Mouse (Mus musculus): ENCODE data around the gene Tsc22d1. TPM values are rescaled to one million over a fixed set of nuclear protein-coding genes. Genes with fewer than 3 reads are reported as not detected.

Tsc22d1 gene
- polyA plus RNA-seq, 1 experiment from 2014 or later: 821 TPM

DNA sequence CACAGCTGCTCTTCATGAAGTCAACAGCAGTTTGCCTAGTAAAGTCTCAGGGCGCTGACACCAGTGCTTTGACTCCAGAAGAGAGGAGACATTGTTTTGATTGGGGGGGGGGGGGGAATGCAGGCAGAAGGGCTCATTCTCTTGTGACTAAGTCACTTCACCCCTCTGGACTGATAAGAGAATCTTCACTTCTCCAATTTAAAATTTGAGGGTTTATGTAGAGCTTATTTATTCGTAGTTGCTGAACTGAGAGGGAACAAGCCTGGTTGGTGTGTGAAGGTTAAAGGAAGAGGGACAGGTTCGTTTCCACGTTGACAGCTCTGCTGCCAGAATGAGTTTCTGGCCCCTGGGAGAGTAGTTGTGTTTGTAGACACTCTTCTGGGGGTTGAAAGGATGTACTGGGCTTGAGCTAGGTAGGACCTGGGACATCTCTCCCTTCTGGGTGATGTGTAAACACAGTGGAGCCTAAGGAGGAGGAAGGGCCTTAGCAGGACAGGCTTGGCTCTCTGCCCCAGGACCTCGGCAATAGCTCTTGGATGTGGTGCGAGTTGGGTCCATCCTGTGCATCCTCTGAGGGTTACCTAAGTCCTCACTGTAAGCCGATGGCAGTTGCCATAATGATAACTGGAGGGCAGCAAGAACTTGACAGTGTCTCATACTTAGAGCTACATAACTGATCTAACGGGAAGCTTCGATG lies 93.2 kb downstream of the Tsc22d1 start:
- peak overlapping the region; percentile 100 for H3K27ac ChIP-seq (replicated peaks)
- H3K9ac ChIP-seq: no peak overlapping the region
- ATAC-seq (ENCODE audit: low read depth): no peak
- H3K4me3 ChIP-seq: peak overlapping the region; percentile 87
- peaks cover 32% of the 10 kb centered on the region for H3K36me3 ChIP-seq
- no peaks in the 10 kb centered on the region for H3K27me3 ChIP-seq
- H3K4me1 ChIP-seq (replicated peaks): peaks cover 30% of the 10 kb centered on the region
- 81% methylated on average over 9 of the region's 9 CpGs for WGBS
- H3K4me2 ChIP-seq: peak overlapping the region; percentile 98
- H3K9me3 ChIP-seq: no peaks in the 10 kb centered on the region

DNA sequence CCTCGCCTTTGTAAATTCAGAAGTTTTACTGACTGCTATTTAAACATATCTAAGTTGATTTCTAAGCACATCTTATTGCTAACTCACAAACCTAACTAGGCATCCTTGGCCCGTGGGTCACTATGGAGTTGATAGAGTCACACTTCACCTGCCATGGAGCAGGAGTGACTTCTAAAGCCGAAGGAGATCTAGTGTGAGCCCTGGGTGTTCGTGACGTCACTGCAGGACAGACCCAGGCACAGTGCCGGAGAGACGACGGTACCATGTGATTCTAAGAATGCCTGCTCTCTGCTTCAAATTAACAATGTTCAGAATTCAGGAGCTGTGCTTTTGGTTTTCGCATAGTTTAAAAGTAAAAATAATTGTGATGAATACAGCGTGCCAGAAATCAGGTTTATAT lies 93.9 kb downstream of the Tsc22d1 start:
- Histone ChIP-seq H3K9me3 (no peaks in the 10 kb centered on the region), H3K9ac (no peak overlapping the region), H3K4me3 (no peak overlapping the region), H3K36me3 (peaks cover 32% of the 10 kb centered on the region), H3K27ac (replicated peaks) (peak overlapping the region; percentile 40; the same call in 1 of the 2 replicates), H3K27me3 (no peaks in the 10 kb centered on the region), H3K4me1 (replicated peaks) (peaks cover 33% of the 10 kb centered on the region), H3K4me2 (no peak overlapping the region)
- WGBS: 77% methylated on average over 10 of the region's 10 CpGs
- ATAC-seq (ENCODE audit: low read depth): no peak

DNA sequence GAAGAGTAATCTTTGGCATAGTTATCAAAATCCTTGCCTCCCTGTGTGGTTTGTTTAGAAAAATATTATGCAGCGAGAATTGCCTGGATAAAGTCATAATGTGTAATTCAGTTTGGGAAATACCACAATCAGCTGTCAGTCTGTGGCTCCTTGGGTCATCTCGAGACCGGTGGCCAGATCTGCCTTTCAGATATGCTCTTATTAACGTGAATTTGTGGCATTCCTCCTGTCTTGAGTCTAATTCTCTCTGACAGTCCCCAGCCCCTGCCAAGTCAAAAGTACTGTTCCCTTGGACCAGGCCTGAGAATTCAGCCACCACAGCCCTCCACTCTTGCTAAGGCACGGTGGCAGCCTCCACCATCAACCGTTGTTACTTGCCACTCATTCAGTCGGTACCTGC lies 97.2 kb downstream of the Tsc22d1 start:
- Histone ChIP-seq H3K4me3 (no peak overlapping the region), H3K4me2 (no peak overlapping the region), H3K9ac (no peak overlapping the region), H3K9me3 (no peaks in the 10 kb centered on the region), H3K4me1 (replicated peaks) (peaks cover 29% of the 10 kb centered on the region), H3K27me3 (no peaks in the 10 kb centered on the region), H3K36me3 (peaks cover 25% of the 10 kb centered on the region), H3K27ac (replicated peaks) (no peak overlapping the region)
- no peak for ATAC-seq (ENCODE audit: low read depth)
- 90% methylated on average over 7 of the region's 7 CpGs for WGBS

DNA sequence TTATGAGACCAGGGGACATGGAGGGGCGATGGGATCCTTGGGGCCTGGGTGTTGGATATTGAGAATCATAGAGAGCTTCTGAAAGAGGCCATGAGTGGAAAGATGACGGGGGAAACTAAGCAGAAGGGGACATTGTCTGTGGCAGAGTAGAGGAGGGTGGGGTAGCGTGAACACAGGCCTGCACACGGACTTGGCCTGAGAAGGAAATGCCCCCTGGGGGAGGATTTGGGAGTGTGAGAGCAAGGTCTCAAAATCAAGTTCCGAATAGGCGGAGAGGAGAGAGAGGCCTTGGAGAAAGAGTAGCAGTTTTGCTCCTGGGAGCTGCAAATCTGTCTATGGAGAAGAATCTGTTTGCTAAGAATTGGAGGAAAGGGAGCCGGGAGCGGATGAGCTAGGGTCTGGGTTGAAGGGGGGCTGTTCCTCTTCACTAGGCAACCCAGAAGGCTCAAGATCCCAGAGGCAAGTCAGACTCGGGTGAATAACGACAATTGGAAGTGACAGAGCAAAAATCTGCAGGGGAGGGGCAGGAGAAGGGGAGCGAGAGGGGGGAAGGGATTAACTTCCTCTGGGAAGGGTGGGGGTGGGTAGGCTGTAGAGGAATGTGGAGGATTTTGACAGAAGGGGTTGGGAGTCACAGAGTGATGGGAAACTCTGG lies 98.8 kb downstream of the Tsc22d1 start:
- H3K4me2 ChIP-seq: peak overlapping the region; percentile 13; the same call in 1 of the 2 replicates
- H3K4me3 ChIP-seq: no peak overlapping the region
- H3K27me3 ChIP-seq: no peaks in the 10 kb centered on the region
- H3K9me3 ChIP-seq: no peaks in the 10 kb centered on the region
- H3K36me3 ChIP-seq: peaks cover 13% of the 10 kb centered on the region
- no peak; the same call in 1 of the 2 replicates for ATAC-seq (ENCODE audit: low read depth)
- WGBS: 24% methylated on average over 11 of the region's 11 CpGs
- peaks cover 16% of the 10 kb centered on the region for H3K4me1 ChIP-seq (replicated peaks)
- 0 out of 2 replicates have a peak overlapping the region, but pooled peaks have one; percentile 47 for H3K27ac ChIP-seq (replicated peaks)
- H3K9ac ChIP-seq: peak overlapping the region; percentile 43

DNA sequence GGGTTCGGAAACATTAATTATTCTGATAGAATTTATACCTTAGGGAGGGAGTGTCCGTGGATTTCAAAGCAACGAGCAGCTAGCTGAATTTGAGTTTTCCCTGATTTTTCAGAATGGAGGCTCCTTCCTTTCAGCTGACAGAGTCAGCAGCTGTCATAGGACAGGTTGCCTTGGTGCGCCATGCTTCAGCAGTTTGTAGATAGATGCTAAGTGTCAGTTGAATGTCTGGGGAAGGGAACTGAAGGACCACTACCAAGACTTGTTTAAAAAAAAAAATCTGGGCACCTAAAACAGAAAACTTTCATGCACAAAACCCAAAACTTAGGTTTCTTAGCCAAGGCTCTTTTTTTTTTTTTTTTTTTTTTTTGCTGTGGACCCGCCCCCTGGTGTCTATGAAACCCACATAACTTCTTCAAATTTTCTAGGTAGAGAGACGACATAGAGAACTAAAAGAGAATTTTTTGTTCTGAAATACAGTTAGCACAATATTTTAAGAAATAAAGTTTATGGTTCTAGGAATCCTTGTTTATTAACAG lies 99.4 kb downstream of the Tsc22d1 start:
- H3K27ac ChIP-seq (replicated peaks): 0 out of 2 replicates have a peak overlapping the region, but pooled peaks have one; percentile 18
- WGBS: 50% methylated on average over 6 of the region's 6 CpGs

DNA sequence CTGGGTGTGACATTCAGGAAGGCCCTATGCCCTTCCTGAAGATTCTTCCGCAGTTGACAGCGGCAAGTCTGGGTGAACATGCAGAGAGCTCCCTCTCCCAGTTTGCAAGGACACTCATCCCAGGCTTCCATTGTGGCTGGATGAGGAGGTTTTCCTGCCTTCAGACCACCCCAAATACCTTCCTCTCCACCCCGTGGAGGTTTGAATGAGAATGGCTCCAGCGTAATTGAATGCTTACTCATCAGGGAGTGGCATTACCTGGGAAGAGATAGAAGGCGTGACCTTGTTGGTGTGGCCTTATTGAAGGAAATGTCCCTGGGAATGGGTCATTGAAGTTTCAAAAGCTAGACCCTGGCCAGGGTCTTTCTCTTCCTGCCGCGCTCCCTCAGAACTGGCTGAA lies 100.9 kb downstream of the Tsc22d1 start:
- Histone ChIP-seq H3K4me1 (replicated peaks) (peaks cover 13% of the 10 kb centered on the region), H3K27me3 (no peaks in the 10 kb centered on the region), H3K9me3 (no peaks in the 10 kb centered on the region), H3K9ac (no peak overlapping the region), H3K27ac (replicated peaks) (no peak overlapping the region), H3K4me3 (no peak overlapping the region), H3K36me3 (peaks cover 3% of the 10 kb centered on the region; the same call in 1 of the 2 replicates), H3K4me2 (no peak overlapping the region)
- ATAC-seq (ENCODE audit: low read depth): no peak
- WGBS: 75% methylated on average over 7 of the region's 7 CpGs

More for the DNA sequence above, 99.4 kb downstream of the Tsc22d1 start:
- no peaks in the 10 kb centered on the region for H3K9me3 ChIP-seq
- ATAC-seq (ENCODE audit: low read depth): no peak
- H3K27me3 ChIP-seq: no peaks in the 10 kb centered on the region
- 0 out of 2 replicates have a peak overlapping the region, but pooled peaks have one; percentile 13 for H3K4me2 ChIP-seq
- H3K36me3 ChIP-seq: peaks cover 13% of the 10 kb centered on the region
- H3K4me1 ChIP-seq (replicated peaks): peaks cover 13% of the 10 kb centered on the region
- H3K9ac ChIP-seq: peak overlapping the region; percentile 43
- no peak overlapping the region for H3K4me3 ChIP-seq

DNA sequence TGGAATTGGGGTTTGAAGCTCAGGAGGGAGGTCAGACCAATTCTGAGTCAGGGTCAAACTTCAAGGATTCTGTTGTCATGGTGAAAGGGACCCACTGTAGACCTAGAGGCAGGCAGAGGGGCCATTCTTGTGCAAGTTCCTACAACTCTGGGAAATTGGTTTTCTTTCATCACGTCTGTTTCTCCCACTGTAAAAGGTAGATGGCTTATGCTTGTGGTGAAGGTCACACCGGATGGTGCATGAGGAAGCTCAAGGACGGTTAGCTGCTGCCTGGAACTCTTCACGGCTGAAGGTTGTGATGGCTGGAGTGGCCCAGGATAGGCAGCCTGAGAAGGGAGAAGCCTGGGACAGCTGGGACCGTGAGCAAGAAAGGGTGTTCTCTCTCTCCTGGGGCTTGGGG lies 103.5 kb downstream of the Tsc22d1 start:
- Histone ChIP-seq H3K9ac (no peak overlapping the region), H3K4me1 (replicated peaks) (peaks cover 10% of the 10 kb centered on the region), H3K9me3 (no peaks in the 10 kb centered on the region), H3K27ac (replicated peaks) (no peak overlapping the region), H3K27me3 (no peaks in the 10 kb centered on the region), H3K4me2 (no peak overlapping the region), H3K4me3 (no peak overlapping the region), H3K36me3 (no peaks in the 10 kb centered on the region)
- ATAC-seq (ENCODE audit: low read depth): no peak
- WGBS: 89% methylated on average over 5 of the region's 5 CpGs

DNA sequence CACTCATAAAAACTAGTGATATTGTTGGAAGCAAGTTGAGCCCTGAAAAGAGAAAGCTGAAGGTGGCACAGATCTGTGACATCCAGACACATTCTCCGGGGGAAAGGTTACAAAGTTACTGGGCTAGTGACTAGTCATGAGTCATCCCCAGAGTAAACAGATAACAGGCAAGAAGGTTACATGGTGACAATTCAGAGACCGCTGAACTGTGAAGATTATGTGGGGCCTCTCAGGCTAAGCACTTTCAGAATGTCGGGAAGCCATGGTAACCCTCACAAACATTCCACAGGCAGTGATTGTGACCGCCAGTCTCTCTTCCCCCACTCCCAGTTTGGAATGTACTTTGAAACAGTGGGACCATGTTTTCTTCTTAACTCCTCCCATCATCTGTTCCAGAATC lies 105.8 kb downstream of the Tsc22d1 start:
- Histone ChIP-seq H3K36me3 (no peaks in the 10 kb centered on the region), H3K27me3 (no peaks in the 10 kb centered on the region), H3K9ac (no peak overlapping the region), H3K4me3 (no peak overlapping the region), H3K4me1 (replicated peaks) (no peaks in the 10 kb centered on the region), H3K9me3 (no peaks in the 10 kb centered on the region), H3K4me2 (no peak overlapping the region), H3K27ac (replicated peaks) (no peak overlapping the region)
- no peak for ATAC-seq (ENCODE audit: low read depth)
- 61% methylated on average over 4 of the region's 4 CpGs for WGBS

DNA sequence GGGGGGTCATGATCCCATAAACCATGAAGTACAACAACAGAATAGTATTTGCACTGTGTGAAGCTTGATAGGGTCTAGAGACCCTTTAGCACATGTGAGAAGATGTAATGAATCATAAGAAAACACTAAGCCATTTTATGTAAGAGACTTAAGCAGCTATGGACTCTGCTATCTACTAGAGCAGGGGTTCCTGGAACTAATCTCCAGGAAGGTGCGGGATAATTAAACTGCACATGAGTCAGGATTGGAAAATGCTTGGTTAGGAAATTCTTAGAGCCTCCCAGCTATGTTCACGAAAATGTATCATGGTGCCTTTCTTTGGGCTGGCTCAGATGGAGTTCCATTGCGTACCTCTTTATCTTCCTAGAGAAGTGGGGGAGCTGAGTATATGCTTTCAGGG lies 106.5 kb downstream of the Tsc22d1 start:
- H3K36me3 ChIP-seq: no peaks in the 10 kb centered on the region
- H3K4me1 ChIP-seq (replicated peaks): no peaks in the 10 kb centered on the region; the same call in 1 of the 2 replicates
- no peak overlapping the region for H3K4me2 ChIP-seq
- no peaks in the 10 kb centered on the region for H3K9me3 ChIP-seq
- no peak for ATAC-seq (ENCODE audit: low read depth)
- H3K4me3 ChIP-seq: no peak overlapping the region
- WGBS: 97% methylated on average over 3 of the region's 3 CpGs
- no peak overlapping the region for H3K27ac ChIP-seq (replicated peaks)
- no peaks in the 10 kb centered on the region for H3K27me3 ChIP-seq
- no peak overlapping the region for H3K9ac ChIP-seq

DNA sequence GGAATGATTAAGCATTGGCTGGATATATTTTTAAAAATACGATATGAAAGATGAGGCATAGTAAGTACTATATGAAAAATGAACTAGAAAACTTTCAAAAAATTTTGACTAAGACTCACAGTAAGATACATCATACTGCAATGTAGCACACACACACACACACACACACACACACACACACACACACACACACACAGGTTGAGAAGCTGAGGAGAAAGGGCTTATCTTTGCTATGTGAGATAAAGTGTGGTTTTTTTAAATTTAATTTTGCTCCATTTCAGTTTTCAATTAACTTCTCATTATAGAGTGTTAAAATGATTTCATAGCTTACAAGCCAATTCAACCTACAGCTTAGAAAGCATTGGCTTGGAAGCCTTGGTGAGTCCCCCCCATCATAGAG lies 108.6 kb downstream of the Tsc22d1 start:
- no peaks in the 10 kb centered on the region for H3K36me3 ChIP-seq
- H3K9me3 ChIP-seq: no peaks in the 10 kb centered on the region
- H3K4me3 ChIP-seq: no peak overlapping the region
- no peak overlapping the region for H3K4me2 ChIP-seq
- H3K27ac ChIP-seq (replicated peaks): no peak overlapping the region
- no peak for ATAC-seq (ENCODE audit: low read depth)
- no peak overlapping the region for H3K9ac ChIP-seq
- no peaks in the 10 kb centered on the region for H3K27me3 ChIP-seq
- WGBS: 91% methylated on average over 1 of the region's 1 CpGs
- H3K4me1 ChIP-seq (replicated peaks): peaks cover 14% of the 10 kb centered on the region

DNA sequence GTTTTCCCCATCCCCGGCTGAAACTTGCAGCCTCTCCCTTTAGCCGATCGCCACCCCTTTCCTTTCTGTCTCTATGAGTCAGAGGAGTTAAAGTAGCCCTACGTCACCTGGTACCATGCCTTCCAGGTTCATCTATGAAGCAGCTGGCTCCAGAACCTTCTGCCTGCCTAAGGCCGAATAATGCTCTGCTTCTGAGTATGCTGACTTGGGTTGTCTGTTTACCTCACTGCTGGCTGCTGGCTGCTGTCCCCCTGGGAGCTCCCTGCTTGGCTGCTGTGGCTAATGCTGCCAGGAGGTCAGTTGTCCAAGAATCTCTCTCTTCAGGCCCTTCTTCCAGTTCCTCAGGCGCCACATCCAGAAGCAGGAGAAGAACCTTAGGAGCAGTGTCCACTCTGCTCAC lies 111.7 kb downstream of the Tsc22d1 start:
- no peaks in the 10 kb centered on the region for H3K27me3 ChIP-seq
- H3K4me3 ChIP-seq: no peak overlapping the region
- peaks cover 23% of the 10 kb centered on the region for H3K4me1 ChIP-seq (replicated peaks)
- H3K9ac ChIP-seq: no peak overlapping the region
- H3K4me2 ChIP-seq: no peak overlapping the region
- no peak overlapping the region for H3K27ac ChIP-seq (replicated peaks)
- ATAC-seq (ENCODE audit: low read depth): no peak
- 89% methylated on average over 6 of the region's 6 CpGs for WGBS
- no peaks in the 10 kb centered on the region for H3K36me3 ChIP-seq
- no peaks in the 10 kb centered on the region for H3K9me3 ChIP-seq

DNA sequence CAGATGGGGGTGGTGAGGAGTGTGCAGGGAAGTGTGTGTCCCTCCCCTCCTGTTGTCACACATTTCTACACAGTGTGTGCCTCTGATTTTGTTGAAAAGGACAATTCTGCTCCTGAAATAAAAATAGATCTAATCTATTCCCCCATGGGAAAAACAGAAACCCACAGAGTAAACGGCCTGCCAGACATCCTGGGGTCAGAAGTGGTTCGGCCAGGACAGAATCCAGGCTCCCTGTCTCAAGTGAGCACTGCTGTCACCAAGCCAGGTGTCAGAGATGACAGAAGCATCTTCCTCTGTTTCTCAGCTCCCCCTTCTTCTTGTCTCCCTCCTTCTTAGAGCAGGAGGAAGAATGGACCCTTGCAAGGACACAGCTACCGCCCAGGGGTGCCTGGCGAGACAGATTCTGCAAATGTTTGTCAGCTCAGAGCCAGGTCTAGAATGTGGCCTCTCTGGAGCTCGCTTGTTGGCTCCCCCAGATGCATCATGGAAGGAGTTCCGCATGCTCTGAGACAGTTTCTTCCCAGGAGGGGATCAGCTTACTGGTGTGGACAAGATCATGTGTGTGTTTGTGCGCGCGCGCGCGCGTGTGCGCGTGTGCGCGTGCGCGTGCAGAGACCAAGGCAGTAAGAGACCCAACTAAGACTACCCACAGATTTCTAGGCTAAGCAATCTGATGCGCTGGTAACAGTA lies 112.4 kb downstream of the Tsc22d1 start:
- Histone ChIP-seq H3K36me3 (no peaks in the 10 kb centered on the region), H3K27ac (replicated peaks) (no peak overlapping the region), H3K4me1 (replicated peaks) (peaks cover 24% of the 10 kb centered on the region), H3K9me3 (no peaks in the 10 kb centered on the region), H3K4me2 (no peak overlapping the region), H3K9ac (no peak overlapping the region), H3K27me3 (no peaks in the 10 kb centered on the region), H3K4me3 (no peak overlapping the region)
- 0 out of 2 replicates have a peak, but pooled peaks have one; percentile 48 for ATAC-seq (ENCODE audit: low read depth)
- 91% methylated on average over 20 of the region's 20 CpGs for WGBS
